Comparison of ENCODE assay signal across 10 mouse cellular contexts in the genomic region with DNA sequence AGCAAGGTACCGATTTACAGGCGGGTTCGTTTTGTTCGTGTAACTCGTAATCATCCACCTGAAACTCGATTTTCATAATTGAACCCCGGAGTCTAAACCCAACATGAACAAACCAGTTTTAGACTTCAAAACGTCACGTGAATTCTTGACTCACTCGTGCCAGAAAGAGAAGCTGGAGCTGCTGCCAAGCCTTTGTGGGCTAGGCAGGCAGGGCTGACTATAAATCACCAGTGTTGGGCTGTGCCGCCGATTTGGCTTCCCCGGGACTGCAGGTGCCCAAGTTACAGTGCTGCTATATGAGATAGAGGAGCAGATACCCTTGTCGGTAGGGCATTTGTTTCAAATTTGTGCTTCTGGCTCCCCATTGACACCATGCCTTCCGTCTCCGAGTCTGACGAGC. TPM values are rescaled to one million over a fixed set of nuclear protein-coding genes. Genes with fewer than 3 reads are reported as not detected.
DNase-seq lines count a peak whose midpoint lies in the region; ATAC-seq and TF ChIP-seq lines count a peak whose summit lies in the region.
"Had no signal": no experiment of that assay in that cellular context is flagged by ENCODE, and none has a peak within 500 bp of the region (broad histone marks: within the 10 kb centered on the region; RNA-seq: fewer than 3 reads in every experiment).

A gene (plus strand): TSS at position 195 of the 400 bp plus-strand sequence.

- no peak for ATAC-seq in limb, embryonic 15.5 days (ENCODE audit: insufficient number of reproducible peaks, low FRiP score, low TSS enrichment, low read depth)
- ATAC-seq in erythroblast, adult 5-6 weeks (replicated peaks; ENCODE audit: low FRiP score, poor library complexity, severe bottlenecking) = no peak

- H3K4me1 ChIP-seq in CH12.LX (ENCODE audit: control insufficient read depth in 1 of 2, insufficient read depth in 2 of 2) = peaks cover 0 to 4% of the 10 kb centered on the region in 2 experiments; a peak in 3 of 4 replicates
- H3K4me1 ChIP-seq in limb, embryonic 15.5 days = peaks cover 18% of the 10 kb centered on the region

- H3K4me2 ChIP-seq in CH12.LX (ENCODE audit: insufficient read depth, low read depth, poor library complexity, severe bottlenecking) = 0 out of 2 replicates have a peak within 1 kb of the TSS, but pooled peaks have one; percentile 22
- H3K4me2 ChIP-seq in limb, embryonic 15.5 days = 0 out of 2 replicates have a peak within 1 kb of the TSS, but pooled peaks have one; percentile 17
- H3K4me2 ChIP-seq: lung, embryonic 14.5 days had no signal

- whole genome bisulfite sequencing in limb, embryonic 15.5 days = 28% methylated on average over 17 of the region's 17 CpGs

- no peak for TF ChIP-seq POLR2A in CH12.LX (IDR thresholded peaks at IDR 0.05; ENCODE audit: low read depth, low read length)

- in situ Hi-C loops in CH12.LX (cut with MboI; ENCODE audit: low pct_ligation_motif_present, low pct_unique_long_range_greater_than_20kb, low sequenced_read_pairs) = no loop called here

- no peaks in the 10 kb centered on the region for H3K79me2 ChIP-seq in CH12.LX (replicated peaks; ENCODE audit: control insufficient read depth, extremely low read depth, insufficient read depth, poor library complexity, severe bottlenecking)

- no peak for DNase-seq in CH12.LX (ENCODE audit: extremely low read depth)
- peak; percentile 80 for DNase-seq in adrenal gland, adult 2 months
- DNase-seq in kidney, postnatal 10 days = peak; percentile 23
- DNase-seq in spleen, postnatal 36 days (ENCODE audit: low spot score in 2 of 2) = no peak
- no peak for DNase-seq in lung, postnatal 36 days
- DNase-seq in spleen, postnatal 4 days (ENCODE audit: low spot score in 2 of 2) = no peak
- DNase-seq: lung, embryonic 14.5 days had no signal

- no peak for TF ChIP-seq CTCF in CH12.LX (conservative IDR thresholded peaks at IDR 0.05 in 1 of 2, IDR thresholded peaks at IDR 0.05 in 1 of 2; ENCODE audit: low read depth in 2 of 2, low read length in 2 of 2)

- H3K36me3 ChIP-seq in CH12.LX (replicated peaks in 1 of 2; ENCODE audit: control insufficient read depth in 1 of 2, insufficient read depth in 1 of 2, low read length in 1 of 2) = no peaks in the 10 kb centered on the region
- H3K36me3 ChIP-seq in limb, embryonic 15.5 days = no peaks in the 10 kb centered on the region

- TF ChIP-seq RAD21 in CH12.LX (IDR thresholded peaks at IDR 0.05; ENCODE audit: low read depth, low read length) = no peak

- no peaks in the 10 kb centered on the region for H3K27me3 ChIP-seq in CH12.LX (replicated peaks)
- H3K27me3 ChIP-seq in limb, embryonic 15.5 days = no peaks in the 10 kb centered on the region

- dilution Hi-C loops in CH12.LX (cut with MboI; ENCODE audit: extremely low pct_ligation_motif_present, extremely low pct_unique_long_range_greater_than_20kb, low sequenced_read_pairs) = no loop called here

- no peak for TF ChIP-seq EP300 in CH12.LX (IDR thresholded peaks at IDR 0.05; ENCODE audit: low read length)

- H3K27ac ChIP-seq in CH12.LX (ENCODE audit: insufficient read depth, low read depth) = no peak within 1 kb of the TSS
- H3K27ac ChIP-seq in limb, embryonic 15.5 days = 0 out of 2 replicates have a peak within 1 kb of the TSS, but pooled peaks have one; percentile 38

- no peaks in the 10 kb centered on the region for H3K9me3 ChIP-seq in CH12.LX (replicated peaks; ENCODE audit: low read length)
- H3K9me3 ChIP-seq in limb, embryonic 15.5 days = no peaks in the 10 kb centered on the region

- no peak within 1 kb of the TSS for H3K4me3 ChIP-seq in CH12.LX (replicated peaks in 1 of 3; ENCODE audit: low read depth in 2 of 3, low read length in 2 of 3, poor library complexity in 1 of 3)
- no peak within 1 kb of the TSS for H3K4me3 ChIP-seq in limb, embryonic 15.5 days

- H3K9ac ChIP-seq in CH12.LX (ENCODE audit: insufficient read depth, low read depth) = no peak within 1 kb of the TSS
- no peak within 1 kb of the TSS for H3K9ac ChIP-seq in limb, embryonic 15.5 days
- H3K9ac ChIP-seq: lung, embryonic 14.5 days had no signal

TF ChIP-seq in CH12.LX, 34 proteins besides CTCF, POLR2A, EP300 and RAD21:
- TF ChIP-seq KAT2A (IDR thresholded peaks at IDR 0.05; ENCODE audit: insufficient replicate concordance, low read length) (no peak), ZNF384 (IDR thresholded peaks at IDR 0.05; ENCODE audit: low read depth, low read length) (peak; percentile 21; the same call in 1 of the 2 replicates), JUND (conservative IDR thresholded peaks at IDR 0.05; ENCODE audit: low read depth, low read length) (no peak), BHLHE40 (IDR thresholded peaks at IDR 0.05; ENCODE audit: low read depth, low read length) (peak; percentile 55), ELF1 (IDR thresholded peaks at IDR 0.05; ENCODE audit: low read depth, low read length) (no peak)

RNA-seq across cellular contexts. Expression of the gene that starts here (rescaled TPM):
- 0.08 TPM in 1 of 2 replicates, not detected in the other for total RNA-seq in CH12.LX (2012; rRNA removed)
- total RNA-seq in CH12.LX (2014; rRNA removed) = 0.05 and 0.07 TPM in 2 replicates
- 0.20 and 0.27 TPM in 2 replicates for polyA plus RNA-seq in CH12.LX (2012; ENCODE audit: insufficient read length, low read depth)
- under 1 TPM in 1 of 2 experiments, not detected in 1; 0.10 TPM for total RNA-seq in adrenal gland, adult 2 months (2021)
- polyA plus RNA-seq in adrenal gland, adult 2 months (2012; rRNA removed) = not detected in 2 replicates
- 30.7 and 32.4 TPM in 2 replicates for polyA plus RNA-seq in limb, embryonic 15.5 days (2015; fragmentation: Nextera tagmentation; extraction: Ambion mirVana)
- not detected in 2 replicates for total RNA-seq in erythroblast, adult 5-6 weeks (2015; ENCODE audit: low replicate concordance)
- not detected in 2 replicates for total RNA-seq in erythroblast, adult 5-6 weeks (2017; ENCODE audit: low replicate concordance)
- polyA plus RNA-seq: gonadal fat pad, adult 2 months had no signal

Comparison
In these comparisons a context has a peak if more than half of its experiments do, and no peak if none do; other contexts are left out.
1. RNA of the gene that starts here (polyA plus RNA-seq): 30.7 to 32.4 TPM in limb, embryonic 15.5 days; 0.20 to 0.27 TPM in CH12.LX and not detected in adrenal gland, adult 2 months; every median in the first group is over 10 times any median in the second.
2. Peak in DNase-seq in adrenal gland, adult 2 months; RNA of the gene not detected or under 1 TPM.